Mouse (Mus musculus) frontal cortex, postnatal 10 days (tissue): Measurements from ENCODE around the gene 2300009A05Rik.

Experiments used
- DNase-seq, 2 experiments: peaks; one replicate each; pipeline ENCODE4 v3.0.0; 2022; ENCODE audit warnings: low spot score in 2 of 2, mixed read lengths in 1 of 2

Gene 2300009A05Rik

GRCm38 (mm10) chr9:63398611-63399462 is at the start of gene 2300009A05Rik:
TSS of gene 2300009A05Rik (minus strand) at chr9:63399246.
- peak; percentile 86 to 92 for DNase-seq

GRCm38 (mm10) chr9:63443695-63444094 is 44.6 kb upstream of the 2300009A05Rik start:
- no peak for DNase-seq

GRCm38 (mm10) chr9:63430652-63431051 is 31.6 kb upstream of the 2300009A05Rik start:
- DNase-seq, result no peak

DNA sequence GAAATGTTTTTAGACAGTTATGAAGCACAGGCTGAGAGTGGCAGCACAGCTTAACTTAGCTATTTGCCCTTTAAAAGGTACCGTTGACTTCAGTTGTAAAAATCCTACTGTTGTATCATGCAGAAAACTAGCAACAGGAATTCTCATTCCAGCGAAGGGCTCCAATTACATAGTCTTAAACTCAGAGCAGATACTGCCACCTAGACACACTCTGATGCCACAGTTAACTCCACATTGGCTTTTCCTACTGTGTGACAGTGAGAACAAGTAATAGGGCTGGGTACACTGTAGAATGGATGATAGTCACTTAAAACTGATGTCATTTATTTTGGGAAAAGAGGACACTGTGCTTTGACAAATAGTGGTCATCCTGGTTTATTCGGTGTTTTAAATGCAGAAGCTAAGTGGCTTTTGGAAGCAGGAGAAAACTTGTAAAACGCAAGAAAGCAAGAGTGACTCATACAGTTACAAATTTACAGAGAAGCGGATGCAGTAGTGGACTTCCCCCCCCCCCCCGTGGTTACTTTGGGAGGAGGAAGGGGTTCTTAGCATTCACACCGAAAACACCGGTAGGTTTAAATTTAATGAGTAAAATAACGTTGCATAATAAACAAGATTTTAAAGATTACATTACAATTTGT is 22.2 kb upstream of the 2300009A05Rik start:
- no peak for DNase-seq

GRCm38 (mm10) chr9:63420396-63420795 is 21.4 kb upstream of the 2300009A05Rik start:
- no peak for DNase-seq

GRCm38 (mm10) chr9:63400176-63400575 is 1.1 kb upstream of the 2300009A05Rik start:
- no peak for DNase-seq

- no peak for DNase-seq
Measured at GRCm38 (mm10) chr9:63399463-63399815, 393 bp upstream of the 2300009A05Rik start.

- DNase-seq, result no peak
Measured at GRCm38 (mm10) chr9:63395612-63396011, 3.4 kb downstream of the 2300009A05Rik start.

DNA sequence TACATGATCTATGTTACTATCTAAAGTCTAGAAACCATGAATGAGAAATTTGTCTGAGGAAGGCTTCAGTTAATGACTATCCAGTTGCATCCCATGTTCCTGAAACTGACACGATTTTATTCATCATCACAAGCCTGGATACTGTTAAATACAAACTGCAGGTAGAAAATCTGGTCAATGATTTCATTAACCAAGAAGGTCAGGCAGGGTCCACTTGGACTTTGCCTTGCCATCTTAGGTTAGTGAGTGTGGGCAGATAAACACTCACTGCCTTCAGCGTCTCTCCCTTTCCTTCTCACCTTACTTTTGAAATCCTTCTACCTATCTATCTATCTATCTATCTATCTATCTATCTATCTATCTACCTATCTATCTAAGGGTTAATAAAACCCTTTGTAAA is 7.7 kb downstream of the 2300009A05Rik start:
- no peak for DNase-seq

- DNase-seq, result no peak
Measured at GRCm38 (mm10) chr9:63382761-63383160, 16.3 kb downstream of the 2300009A05Rik start.

DNA sequence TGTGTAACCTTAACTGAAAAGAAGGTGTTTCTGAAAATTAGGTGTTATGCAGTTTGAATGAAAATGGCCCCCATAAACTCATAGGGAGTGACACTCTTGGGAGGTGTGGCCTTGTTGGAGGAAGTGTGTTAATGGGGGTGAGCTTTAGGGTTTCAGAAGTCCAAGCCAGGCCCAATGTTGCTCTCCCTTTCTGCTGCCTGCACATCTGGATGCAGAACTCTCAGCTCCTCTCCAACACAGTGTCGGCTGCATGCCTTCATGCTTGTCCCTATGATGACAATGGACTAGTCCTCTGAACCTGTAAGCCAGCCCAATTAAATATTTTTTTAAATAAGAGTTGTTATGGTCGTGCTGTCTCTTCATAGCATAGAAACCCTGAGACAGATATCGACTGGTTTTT is 18.7 kb downstream of the 2300009A05Rik start:
- no peak for DNase-seq

GRCm38 (mm10) chr9:63378174-63378573 is 20.9 kb downstream of the 2300009A05Rik start:
- DNase-seq, result no peak

DNA sequence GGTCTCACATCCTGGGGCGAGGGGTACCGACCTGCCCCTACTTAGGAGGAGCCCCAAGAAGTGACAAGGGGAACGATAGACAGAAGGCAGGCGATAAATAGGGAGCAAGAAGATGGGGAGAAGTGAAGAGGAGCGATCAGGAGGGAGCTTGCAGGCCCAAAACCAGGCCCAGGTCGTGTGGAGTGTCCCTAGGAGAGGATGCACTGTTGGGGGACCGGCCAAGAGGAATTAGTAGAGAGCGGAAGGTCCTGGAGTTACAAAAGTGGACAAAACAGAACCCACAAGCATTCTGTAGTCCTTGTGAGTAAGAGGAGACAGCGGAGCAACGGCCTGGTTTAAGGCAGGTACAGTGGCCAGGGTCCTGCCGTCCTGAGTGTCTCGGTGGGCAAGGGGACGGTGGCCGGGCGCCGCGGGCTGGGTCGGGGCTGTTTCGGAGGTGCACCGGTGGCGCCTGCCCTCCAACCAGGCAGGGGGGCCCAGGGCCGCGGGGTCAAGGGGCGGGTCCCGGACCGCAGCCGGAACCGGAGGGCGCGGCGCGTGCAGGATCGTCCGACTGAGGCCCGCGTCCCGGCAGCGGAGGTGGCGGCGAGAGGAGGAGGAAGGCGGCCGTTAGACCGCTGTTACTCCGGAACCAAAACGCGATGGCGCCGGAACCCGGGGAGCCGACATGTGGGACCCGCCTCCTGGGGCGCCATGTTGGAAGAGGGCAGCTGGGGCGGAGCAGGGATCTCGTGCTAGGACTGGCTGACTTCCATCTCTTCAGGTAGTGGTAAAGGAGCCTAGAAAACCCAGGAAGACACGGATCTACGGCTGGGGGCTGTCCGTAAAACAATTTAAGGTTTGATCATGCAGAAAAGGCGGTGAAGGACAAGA is 21.5 kb downstream of the 2300009A05Rik start, which contains the start of gene Map2k5:
Gene Map2k5 (minus strand): TSS at position 633 of the 873 bp plus-strand sequence.
- peak; percentile 78 to 87 for DNase-seq

GRCm38 (mm10) chr9:63373315-63373714 is 25.7 kb downstream of the 2300009A05Rik start:
- no peak for DNase-seq

DNA sequence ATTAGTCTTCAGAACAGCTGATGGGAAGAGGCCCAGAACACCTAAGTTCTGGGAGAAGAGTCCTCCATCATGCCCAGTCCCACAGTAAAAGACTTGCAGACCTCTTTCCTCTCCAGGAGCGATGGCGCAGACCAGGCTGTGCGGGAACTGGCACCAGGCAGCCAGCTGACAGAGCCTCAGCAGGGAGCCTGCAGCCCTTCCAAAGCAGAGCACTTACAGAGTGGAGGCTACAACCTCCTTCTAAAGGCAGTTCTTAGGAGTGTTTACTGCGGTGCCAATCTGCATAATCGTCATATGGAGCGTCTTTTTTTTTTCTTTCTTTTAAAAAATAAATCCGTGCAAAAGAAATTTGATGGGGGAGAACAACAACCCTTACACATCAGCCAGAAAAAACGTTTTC is 26.5 kb downstream of the 2300009A05Rik start:
- no peak for DNase-seq

DNA sequence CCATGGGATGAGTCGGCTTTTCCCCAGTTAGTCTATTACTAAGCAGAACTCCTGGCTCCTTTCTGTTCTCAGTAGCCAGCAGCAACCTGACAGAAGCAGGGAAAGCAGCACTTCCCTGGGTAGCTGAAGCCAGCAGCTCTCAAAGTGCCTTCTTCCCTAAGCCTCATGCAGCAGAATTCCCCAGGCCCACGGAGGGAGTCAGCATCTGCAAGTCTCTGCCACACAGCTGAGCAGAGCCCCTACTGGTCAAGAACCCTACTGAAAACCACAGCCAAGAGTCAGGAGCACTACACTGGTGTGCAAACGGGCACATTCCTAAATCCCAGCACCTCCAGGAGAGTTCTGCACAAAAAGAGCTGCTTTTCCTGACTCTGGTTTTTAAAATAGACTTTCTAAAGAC is 38.6 kb downstream of the 2300009A05Rik start:
- DNase-seq, result no peak

DNA sequence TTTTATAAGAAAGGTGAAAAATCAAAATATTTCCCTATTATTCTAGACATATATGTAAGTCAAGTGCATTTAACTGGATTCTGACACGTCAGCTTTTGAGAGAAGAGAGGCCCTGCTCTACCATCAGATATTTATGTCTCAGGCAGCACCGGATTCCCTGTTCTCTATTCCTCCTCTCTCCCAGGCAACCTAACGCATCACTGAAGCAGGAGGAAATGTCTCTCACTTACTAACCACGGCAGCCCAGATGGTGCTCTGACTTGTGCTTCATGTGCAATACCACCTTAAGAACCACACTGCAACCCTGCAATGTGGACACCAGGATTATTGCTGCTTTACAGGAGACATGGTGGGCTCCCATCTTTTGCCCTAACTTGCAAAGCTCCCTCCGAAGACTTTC is 40.0 kb downstream of the 2300009A05Rik start:
- no peak for DNase-seq

DNA sequence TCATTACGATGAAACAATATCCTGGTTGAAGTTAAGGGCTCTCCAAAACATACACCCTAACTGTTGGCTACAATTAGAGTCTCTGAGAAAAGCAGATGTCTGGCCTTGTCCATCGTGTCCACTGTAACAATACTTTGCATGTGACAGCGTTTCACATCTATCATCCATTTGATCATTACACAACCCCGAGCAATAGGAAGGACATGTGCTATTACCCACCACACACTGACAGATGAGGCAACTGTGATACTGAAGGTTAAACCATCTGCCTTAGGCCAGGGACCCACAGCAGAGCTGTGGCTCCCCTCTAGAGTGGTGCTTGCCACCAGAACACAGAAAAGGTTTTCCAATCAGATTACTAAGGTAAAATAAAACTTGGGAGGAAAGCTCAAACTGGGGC is 42.3 kb downstream of the 2300009A05Rik start:
- no peak for DNase-seq

DNA sequence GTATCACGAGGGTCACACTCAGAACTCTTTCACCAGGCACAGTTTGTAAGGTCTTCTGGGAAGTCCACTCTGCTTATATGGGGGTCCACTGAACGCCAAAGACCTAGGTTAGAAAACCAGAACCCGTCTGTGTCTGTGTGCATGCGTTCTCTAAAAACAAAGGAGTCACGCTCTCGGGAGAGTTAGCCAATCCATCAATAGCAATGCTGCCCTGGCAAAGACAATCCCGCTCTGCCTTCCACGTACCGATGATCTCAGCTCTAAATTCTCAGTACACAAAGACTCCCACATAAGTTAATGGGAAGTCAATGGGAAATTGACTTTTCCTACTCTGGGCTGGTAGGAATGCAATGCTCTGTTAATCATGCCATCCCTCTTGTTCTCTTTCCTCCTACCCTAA is 42.8 kb downstream of the 2300009A05Rik start:
- no peak for DNase-seq

DNA sequence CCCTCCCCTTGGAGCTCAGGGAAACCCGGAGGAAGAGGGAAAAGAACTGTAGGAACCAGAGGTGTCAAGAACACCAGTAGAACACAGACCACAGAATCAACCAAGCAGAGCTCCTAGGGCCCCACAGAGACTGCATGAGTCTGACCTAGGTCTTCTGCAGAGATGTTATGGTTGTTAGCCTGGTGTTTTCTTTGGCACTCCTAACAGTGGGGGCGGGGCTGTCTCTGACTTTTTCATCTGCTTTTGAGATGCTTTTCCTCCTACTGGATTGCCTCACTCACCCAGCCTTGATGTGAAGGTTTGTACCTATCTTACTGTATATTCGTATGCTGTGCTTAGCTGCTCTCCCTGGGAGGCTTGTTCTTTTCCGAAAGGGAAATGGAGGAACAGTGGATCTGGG is 44.9 kb downstream of the 2300009A05Rik start:
- no peak for DNase-seq

GRCm38 (mm10) chr9:63350030-63350429 is 49.0 kb downstream of the 2300009A05Rik start:
- DNase-seq, result no peak

DNA sequence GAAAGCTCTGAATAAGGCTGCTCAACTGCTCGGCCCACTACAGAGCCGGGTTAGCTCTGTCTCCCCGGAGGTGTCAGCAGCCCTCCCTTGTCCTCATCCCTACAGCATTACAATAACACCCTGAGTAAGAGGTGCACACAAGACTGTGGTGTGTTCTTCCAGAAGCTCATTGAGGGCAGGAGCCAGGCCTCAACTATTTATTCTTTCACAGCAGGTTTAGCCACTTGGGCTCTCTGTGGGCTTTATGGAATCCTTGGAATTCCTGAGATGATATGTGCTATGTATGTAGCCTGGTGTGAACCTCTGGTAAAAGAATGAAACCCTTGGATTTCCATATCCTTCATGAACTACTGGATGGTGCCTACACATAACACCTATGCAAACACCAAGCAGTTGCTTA is 49.8 kb downstream of the 2300009A05Rik start:
- DNase-seq, result no peak
